Mouse (Mus musculus): Measurements from ENCODE around the gene Gcnt3. TPM values are rescaled to one million over a fixed set of nuclear protein-coding genes. Genes with fewer than 3 reads are reported as not detected.

Gcnt3 gene
- under 1 TPM; 0.04 to 0.13 TPM for polyA plus RNA-seq (2012; fragmentation: generic; extraction: Trizol)

DNA sequence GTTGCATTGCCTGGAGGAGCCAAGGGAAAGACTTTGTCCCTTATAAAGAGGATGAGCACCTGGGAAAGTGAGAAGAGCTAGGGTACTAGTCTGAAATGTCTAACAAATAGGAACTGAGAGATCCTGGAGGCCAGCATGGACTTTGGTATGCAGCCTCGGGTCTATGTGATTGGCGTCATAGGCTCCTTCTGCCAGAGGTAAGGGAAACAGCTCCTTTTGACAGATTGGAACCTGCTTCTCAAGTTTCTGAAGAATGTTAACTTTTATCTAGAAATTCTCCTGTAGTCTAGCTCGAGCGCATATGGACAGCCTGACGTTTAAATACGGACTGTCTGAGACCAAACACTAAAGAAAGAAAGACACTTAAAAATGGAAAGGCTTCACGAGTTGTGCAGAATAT, at the start of gene Gcnt3:
Gene Gcnt3, minus strand, starts transcription at position 101 of the 400 bp plus-strand sequence.

DNA sequence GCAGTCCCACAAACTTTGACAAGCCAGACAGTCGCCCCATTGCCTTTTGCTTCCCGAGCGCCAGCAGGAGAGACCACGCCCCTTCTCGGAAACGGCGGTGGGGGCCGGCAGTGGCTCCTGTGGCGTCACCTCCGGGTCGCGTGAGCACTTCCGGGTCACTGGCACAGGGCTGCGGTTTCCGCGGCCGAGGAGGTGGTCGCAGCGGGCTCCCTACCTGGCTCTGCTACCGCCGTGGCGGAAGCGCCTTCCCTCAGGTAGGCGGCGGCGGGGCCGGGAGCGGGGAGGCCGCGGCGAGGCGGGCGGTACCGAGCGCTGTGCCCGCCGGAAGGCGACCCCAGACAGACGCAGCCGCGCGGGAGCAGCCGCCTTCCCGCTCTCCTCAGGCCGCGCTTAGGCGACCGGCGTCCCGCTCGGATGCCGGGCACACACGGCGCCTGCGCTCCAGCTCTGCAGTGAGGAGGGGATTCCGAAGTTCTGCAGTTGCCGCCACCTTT, 25.4 kb downstream of the Gcnt3 start, which contains the start of gene Gtf2a2:
Gene Gtf2a2, plus strand, starts transcription at position 143 of the 494 bp plus-strand sequence.

DNA sequence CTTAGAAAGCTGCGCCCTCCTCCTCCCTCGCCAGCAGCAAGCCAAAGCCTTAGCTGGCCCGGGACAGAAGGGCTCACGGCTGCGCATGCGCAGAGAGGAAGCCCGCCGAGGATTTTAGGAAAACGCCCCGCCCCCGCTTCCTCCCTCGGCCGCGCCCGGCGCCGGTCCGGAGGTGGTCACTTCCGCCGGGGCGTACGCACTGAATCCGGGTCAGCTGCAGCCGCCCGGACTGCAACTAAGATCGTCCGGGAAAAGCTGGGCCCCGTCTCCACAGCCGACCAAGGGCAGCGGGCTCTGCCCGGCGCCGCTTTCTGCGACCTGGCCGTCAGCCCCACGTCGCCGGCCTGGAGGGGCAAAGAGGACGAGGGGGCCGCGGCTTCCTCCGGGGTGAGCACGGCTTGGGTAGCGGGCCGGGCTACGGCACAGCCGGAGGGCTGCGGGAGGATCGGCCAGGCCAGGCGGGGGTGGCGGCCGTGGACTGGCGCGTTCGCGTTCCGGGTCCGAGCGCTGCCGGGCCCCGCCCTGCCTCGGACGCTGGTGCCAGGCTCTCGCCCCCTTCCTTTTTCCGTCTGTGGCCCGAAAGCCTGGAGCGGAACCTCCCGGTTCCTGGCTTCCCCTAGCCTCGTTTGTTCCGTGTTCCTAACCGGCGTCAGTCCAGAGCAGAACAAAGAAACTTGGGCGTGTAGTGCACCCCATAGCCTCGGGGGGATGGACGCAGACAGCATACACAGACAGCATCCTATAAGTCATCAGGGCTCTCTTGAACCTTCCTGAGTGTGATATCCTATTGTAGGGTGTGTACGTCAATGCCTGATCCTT, 48.4 kb downstream of the Gcnt3 start, which contains the start of gene Bnip2:
Gene Bnip2, plus strand, starts transcription at position 164 of the 819 bp plus-strand sequence.

Other genes starting within 250 kb of the Gcnt3 start
- gene Bnip2, start 48.6 kb downstream of the Gcnt3 start, polyA plus RNA-seq (2012; fragmentation: generic; extraction: Trizol), result 10 to 100 TPM in 1 of 2 experiments, 1 to 10 TPM in 1; 7.3 to 44.8 TPM
- 10 to 100 TPM; 52.8 to 54.5 TPM for gene Gtf2a2, start 25.5 kb downstream of the Gcnt3 start, polyA plus RNA-seq (2012; fragmentation: generic; extraction: Trizol)
- under 1 TPM; 0.07 to 0.21 TPM for gene Fam81a, start 104.5 kb upstream of the Gcnt3 start, polyA plus RNA-seq (2012; fragmentation: generic; extraction: Trizol)
- 10 to 100 TPM; 11.1 to 27.2 TPM for gene Myo1e, start 169.3 kb upstream of the Gcnt3 start, polyA plus RNA-seq (2012; fragmentation: generic; extraction: Trizol)

All from C3H10T1/2 (cell line).